Mouse (Mus musculus) embryonic fibroblast, embryonic 13.5 days (primary cell): ENCODE results near the gene Atp4a. TPM values are rescaled to one million over a fixed set of nuclear protein-coding genes. Genes with fewer than 3 reads are reported as not detected.

ENCODE experiments used
- H3K27ac ChIP-seq: 2 replicates; pipeline ENCODE4 v1.5.1; 2012; ENCODE audit warnings: low read length, control low read depth, inconsistent platforms; ENCODE audit not compliant: insufficient read depth
- H3K4me1 ChIP-seq: 2 replicates; pipeline ENCODE4 v1.6.1; 2011; ENCODE audit warnings: low read length; ENCODE audit not compliant: control insufficient read depth, insufficient read depth
- H3K4me3 ChIP-seq: 2 replicates; pipeline ENCODE4 v1.5.1; 2011; ENCODE audit warnings: mild to moderate bottlenecking, control low read depth, low read length; ENCODE audit not compliant: insufficient read depth
- CTCF ChIP-seq: IDR thresholded peaks from 2 replicates; pipeline ENCODE4 v1.5.1; 2011; ENCODE audit warnings: mild to moderate bottlenecking, control low read depth, low read length, moderate library complexity, borderline replicate concordance; ENCODE audit not compliant: insufficient read depth
- POLR2A ChIP-seq: IDR thresholded peaks from 2 replicates; pipeline ENCODE4 v1.6.1; 2011; ENCODE audit warnings: low read depth, mild to moderate bottlenecking, control low read depth, low read length, moderate library complexity
- polyA plus RNA-seq: library from polyadenylated mRNA; stranded (reverse); fragments of >200 nt; gene quantifications from 2 replicates; pipeline ENCODE4 v1.2.4, GENCODE M21; 2011; ENCODE audit warnings: low read depth; ENCODE audit not compliant: missing spikeins, insufficient read length

Atp4a gene
- polyA plus RNA-seq, 1 experiment, result not detected

- no peak for TF ChIP-seq CTCF
- TF ChIP-seq POLR2A, result no peak
- no peak overlapping the region for H3K27ac ChIP-seq
- H3K4me1 ChIP-seq, result peaks cover 3% of the 10 kb centered on the region; the same call in 1 of the 2 replicates
- no peak overlapping the region for H3K4me3 ChIP-seq
Measured at GRCm38 (mm10) chr7:30757001-30757400, 45.0 kb downstream of the Atp4a start.

DNA sequence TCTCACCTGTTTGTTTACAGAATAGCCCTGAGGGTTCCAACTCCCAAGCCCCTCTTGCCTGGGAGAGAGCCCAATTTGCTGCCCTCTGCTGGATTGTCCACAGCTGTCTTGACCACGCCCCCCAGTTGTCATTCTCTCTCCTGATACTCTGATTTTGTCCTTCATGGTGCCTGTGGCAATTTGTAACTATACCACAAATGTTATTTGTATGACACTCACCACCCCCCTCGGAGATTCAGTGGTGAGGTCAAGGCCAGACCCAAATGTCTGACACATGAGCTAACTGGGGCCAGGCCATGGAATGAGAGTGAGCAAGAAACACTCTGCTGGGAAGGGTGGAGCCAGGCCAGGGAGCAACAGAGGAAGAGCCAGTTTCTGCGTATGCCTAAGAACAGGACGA is 46.8 kb downstream of the Atp4a start:
- no peak overlapping the region for H3K4me3 ChIP-seq
- peaks cover 3% of the 10 kb centered on the region; the same call in 1 of the 2 replicates for H3K4me1 ChIP-seq
- TF ChIP-seq POLR2A (no peak), CTCF (0 out of 2 replicates have a peak, but pooled peaks have one; percentile 41)
- H3K27ac ChIP-seq, result no peak overlapping the region

- H3K4me3 ChIP-seq, result no peak overlapping the region
- no peak overlapping the region for H3K27ac ChIP-seq
- no peak for TF ChIP-seq CTCF
- TF ChIP-seq POLR2A, result no peak
- H3K4me1 ChIP-seq, result peaks cover 3% of the 10 kb centered on the region; the same call in 1 of the 2 replicates
Measured at GRCm38 (mm10) chr7:30761769-30762352, 49.9 kb downstream of the Atp4a start.

DNA sequence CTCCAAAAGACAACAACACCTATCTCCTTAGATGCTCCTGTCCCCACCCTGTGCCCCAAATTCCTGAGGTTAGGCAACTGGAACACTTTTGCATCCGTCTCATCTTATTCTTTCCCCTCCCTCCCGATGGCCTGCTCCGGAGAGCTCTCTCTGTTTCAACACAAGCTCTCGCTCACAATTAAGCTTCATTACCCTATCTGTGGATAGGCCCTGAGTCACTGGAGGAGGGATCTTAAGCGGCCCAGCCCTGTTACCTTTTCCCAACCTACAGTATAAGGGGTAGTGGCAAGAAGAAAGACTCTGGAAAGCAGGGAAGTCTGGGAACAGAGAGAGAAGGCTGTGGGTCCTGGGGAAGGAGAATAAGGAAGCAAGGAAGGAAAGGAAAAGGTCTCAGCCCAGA is 51.4 kb downstream of the Atp4a start, which contains the start of gene Dmkn:
Gene Dmkn (plus strand): TSS at position 301 of the 400 bp plus-strand sequence.
- Histone ChIP-seq H3K4me3 (no peak within 1 kb of the TSS), H3K4me1 (peaks cover 3% of the 10 kb centered on the region; the same call in 1 of the 2 replicates), H3K27ac (no peak within 1 kb of the TSS)
- no peak for TF ChIP-seq CTCF
- no peak for TF ChIP-seq POLR2A

- H3K4me3 ChIP-seq, result no peak overlapping the region
- H3K27ac ChIP-seq, result no peak overlapping the region
- TF ChIP-seq CTCF (no peak), POLR2A (no peak)
- H3K4me1 ChIP-seq, result no peaks in the 10 kb centered on the region
Measured at GRCm38 (mm10) chr7:30765173-30765572, 53.2 kb downstream of the Atp4a start.

- Histone ChIP-seq H3K4me3 (no peak overlapping the region), H3K4me1 (no peaks in the 10 kb centered on the region), H3K27ac (no peak overlapping the region)
- TF ChIP-seq CTCF (no peak), POLR2A (no peak)
Measured at GRCm38 (mm10) chr7:30766408-30766807, 54.4 kb downstream of the Atp4a start.

GRCm38 (mm10) chr7:30769236-30769635 is 57.2 kb downstream of the Atp4a start:
- no peak for TF ChIP-seq CTCF
- no peak for TF ChIP-seq POLR2A
- Histone ChIP-seq H3K27ac (no peak overlapping the region), H3K4me1 (no peaks in the 10 kb centered on the region), H3K4me3 (no peak overlapping the region)

Other genes with a start within 250 kb of the Atp4a start
- gene Prodh2, start 218.6 kb upstream of the Atp4a start, polyA plus RNA-seq, result not detected in 2 replicates
- gene Arhgap33, start 177.1 kb upstream of the Atp4a start, polyA plus RNA-seq, result 4.3 and 7.1 TPM in 2 replicates
- gene Hspb6, start 160.0 kb upstream of the Atp4a start, polyA plus RNA-seq, result 55.6 and 58.1 TPM in 2 replicates
- 7.7 and 8.0 TPM in 2 replicates for gene Proser3, start 159.9 kb upstream of the Atp4a start, polyA plus RNA-seq
- gene Lin37, start 152.4 kb upstream of the Atp4a start, polyA plus RNA-seq, result 30.6 and 38.5 TPM in 2 replicates
- 49.1 and 79.1 TPM in 2 replicates for gene U2af1l4, start 148.9 kb upstream of the Atp4a start, polyA plus RNA-seq
- 1.4 and 3.1 TPM in 2 replicates for gene Gm49396, start 148.9 kb upstream of the Atp4a start, polyA plus RNA-seq
- 130 and 134 TPM in 2 replicates for gene Psenen, start 148.6 kb upstream of the Atp4a start, polyA plus RNA-seq
- not detected in 2 replicates for gene Igflr1, start 146.8 kb upstream of the Atp4a start, polyA plus RNA-seq
- gene Kmt2b, start 123.5 kb upstream of the Atp4a start, polyA plus RNA-seq, result 31.9 and 40.1 TPM in 2 replicates
- gene Zbtb32, start 113.3 kb upstream of the Atp4a start, polyA plus RNA-seq, result not detected in 2 replicates
- 0.47 and 0.49 TPM in 2 replicates for gene Upk1a, start 99.4 kb upstream of the Atp4a start, polyA plus RNA-seq
- gene Cox6b1, start 86.1 kb upstream of the Atp4a start, polyA plus RNA-seq, result 550 and 557 TPM in 2 replicates
- gene Etv2, start 76.4 kb upstream of the Atp4a start, polyA plus RNA-seq, result not detected in 2 replicates
- gene Rbm42, start 61.9 kb upstream of the Atp4a start, polyA plus RNA-seq, result 32.9 and 33.9 TPM in 2 replicates
- gene Haus5, start 47.2 kb upstream of the Atp4a start, polyA plus RNA-seq, result 8.1 and 10.5 TPM in 2 replicates
- gene Pmis2, start 40.6 kb upstream of the Atp4a start, polyA plus RNA-seq, result not detected in 2 replicates
- gene 2200002J24Rik, start 13.3 kb upstream of the Atp4a start, polyA plus RNA-seq, result not detected in 2 replicates
- 136 and 144 TPM in 2 replicates for gene Tmem147, start 17.3 kb downstream of the Atp4a start, polyA plus RNA-seq
- gene Gapdhs, start 31.5 kb downstream of the Atp4a start, polyA plus RNA-seq, result not detected in 2 replicates
- gene Sbsn, start 39.3 kb downstream of the Atp4a start, polyA plus RNA-seq, result 4.4 and 5.1 TPM in 2 replicates
- not detected in 2 replicates for gene Dmkn, start 51.5 kb downstream of the Atp4a start, polyA plus RNA-seq
- not detected in 2 replicates for gene Krtdap, start 75.7 kb downstream of the Atp4a start, polyA plus RNA-seq
- not detected in 2 replicates for gene Ffar2, start 111.6 kb downstream of the Atp4a start, polyA plus RNA-seq
- gene Ffar3, start 144.0 kb downstream of the Atp4a start, polyA plus RNA-seq, result not detected in 2 replicates
- not detected in 2 replicates for gene Ffar1, start 149.4 kb downstream of the Atp4a start, polyA plus RNA-seq
- gene Cd22, start 168.1 kb downstream of the Atp4a start, polyA plus RNA-seq, result not detected in 2 replicates
- gene Mag, start 202.7 kb downstream of the Atp4a start, polyA plus RNA-seq, result not detected in 2 replicates
- not detected in 2 replicates for gene Hamp2, start 212.5 kb downstream of the Atp4a start, polyA plus RNA-seq
- gene Hamp, start 231.8 kb downstream of the Atp4a start, polyA plus RNA-seq, result not detected in 2 replicates
- 55.5 and 61.1 TPM in 2 replicates for gene Usf2, start 244.6 kb downstream of the Atp4a start, polyA plus RNA-seq